Mouse (Mus musculus): Measurements from ENCODE around the gene Grip2. TPM values are rescaled to one million over a fixed set of nuclear protein-coding genes. Genes with fewer than 3 reads are reported as not detected.

The Grip2 gene
- 6.7 and 7.8 TPM in 2 replicates for polyA plus RNA-seq (2014; fragmentation: Nextera tagmentation; extraction: Ambion mirVana)

- H3K27me3 ChIP-seq (ENCODE audit: control insufficient read depth, insufficient read depth, low read length): 0 out of 2 replicates have a peak, but pooled peaks cover 11% of the 10 kb centered on the region
- H3K9ac ChIP-seq (ENCODE audit: low read length): no peak within 1 kb of the TSS
- H3K4me1 ChIP-seq (ENCODE audit: control insufficient read depth in 2 of 2, insufficient read depth in 2 of 2, low read length in 2 of 2): no peaks in the 10 kb centered on the region; a peak in 1 of 4 replicates
- WGBS: 33% methylated on average over 10 of the region's 11 CpGs
- no peak within 1 kb of the TSS for H3K4me3 ChIP-seq (ENCODE audit: control insufficient read depth in 1 of 2, insufficient read depth in 1 of 2, low read depth in 1 of 2, low read length in 2 of 2)
- no peak within 1 kb of the TSS for H3K4me2 ChIP-seq (ENCODE audit: low read length)
- no peaks in the 10 kb centered on the region for H3K36me3 ChIP-seq (ENCODE audit: control insufficient read depth, insufficient read depth, low read length)
- no peaks in the 10 kb centered on the region for H3K9me3 ChIP-seq (ENCODE audit: control insufficient read depth, low read length)
- ATAC-seq (ENCODE audit: insufficient number of reproducible peaks, insufficient read depth, low FRiP score, low read depth): no peak
- H3K27ac ChIP-seq (replicated peaks in 1 of 2; ENCODE audit: control insufficient read depth in 1 of 2, insufficient read depth in 1 of 2, low read depth in 2 of 2, low read length in 2 of 2): no peak within 1 kb of the TSS
Observed at GRCm38 (mm10) chr6:91827016-91827570, at the start of gene Grip2. TSS of gene Grip2 (minus strand) at chr6:91827250.

DNA sequence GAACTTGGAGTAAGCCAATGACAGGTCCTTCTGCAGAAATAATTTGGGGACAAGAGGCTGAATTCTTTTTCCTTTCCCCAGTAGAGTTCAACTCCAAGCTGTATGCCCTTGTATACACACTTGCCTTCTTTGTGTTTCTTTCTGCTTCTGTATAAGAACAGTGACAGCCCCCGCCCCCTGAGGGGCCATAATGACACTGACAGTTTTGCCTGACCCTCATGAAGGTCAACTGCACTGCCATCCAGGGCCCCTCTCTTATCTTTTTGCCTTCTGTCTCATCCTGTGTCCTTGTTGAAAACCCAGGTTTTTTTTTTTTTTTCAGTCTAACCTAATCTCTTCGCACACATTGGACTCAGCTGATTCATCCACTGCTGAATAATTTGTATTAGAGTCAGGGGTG lies 45.7 kb upstream of the Grip2 start:
- 50% methylated on average over 2 of the region's 2 CpGs for WGBS
- no peak overlapping the region for H3K27ac ChIP-seq (replicated peaks in 1 of 2; ENCODE audit: control insufficient read depth in 1 of 2, insufficient read depth in 1 of 2, low read depth in 2 of 2, low read length in 2 of 2)
- ATAC-seq (ENCODE audit: insufficient number of reproducible peaks, insufficient read depth, low FRiP score, low read depth): no peak

DNA sequence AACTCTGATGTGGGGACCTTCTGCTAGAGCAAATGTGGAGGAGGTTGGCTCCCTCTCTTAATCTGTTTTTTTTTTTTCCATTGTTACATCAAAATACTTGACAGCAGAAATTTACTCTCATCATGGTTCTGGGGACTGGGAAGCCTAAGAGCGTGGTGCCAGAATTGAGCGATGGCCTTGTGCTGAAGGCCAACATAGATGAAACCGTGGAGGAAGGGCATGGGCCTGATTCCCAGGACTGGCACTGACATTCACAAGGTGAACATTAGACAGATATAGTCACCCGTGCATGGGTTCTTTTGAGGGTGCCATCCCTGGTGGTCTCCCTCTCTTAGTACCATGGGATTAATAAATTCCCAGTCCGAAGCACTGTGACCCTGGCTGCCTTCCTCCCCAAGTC lies 41.0 kb upstream of the Grip2 start:
- no peaks in the 10 kb centered on the region for H3K9me3 ChIP-seq (ENCODE audit: control insufficient read depth, low read length)
- WGBS: 84% methylated on average over 5 of the region's 5 CpGs

More for the DNA sequence above, 45.7 kb upstream of the Grip2 start:
- no peaks in the 10 kb centered on the region for H3K27me3 ChIP-seq (ENCODE audit: control insufficient read depth, insufficient read depth, low read length)
- H3K36me3 ChIP-seq (ENCODE audit: control insufficient read depth, insufficient read depth, low read length): no peaks in the 10 kb centered on the region
- no peak overlapping the region for H3K4me2 ChIP-seq (ENCODE audit: low read length)
- no peak overlapping the region for H3K9ac ChIP-seq (ENCODE audit: low read length)
- peaks cover 0 to 8% of the 10 kb centered on the region in 2 experiments; a peak in 1 of 4 replicates for H3K4me1 ChIP-seq (ENCODE audit: control insufficient read depth in 2 of 2, insufficient read depth in 2 of 2, low read length in 2 of 2)
- H3K4me3 ChIP-seq (ENCODE audit: control insufficient read depth in 1 of 2, insufficient read depth in 1 of 2, low read depth in 1 of 2, low read length in 2 of 2): no peak overlapping the region
- H3K9me3 ChIP-seq (ENCODE audit: control insufficient read depth, low read length): no peaks in the 10 kb centered on the region

DNA sequence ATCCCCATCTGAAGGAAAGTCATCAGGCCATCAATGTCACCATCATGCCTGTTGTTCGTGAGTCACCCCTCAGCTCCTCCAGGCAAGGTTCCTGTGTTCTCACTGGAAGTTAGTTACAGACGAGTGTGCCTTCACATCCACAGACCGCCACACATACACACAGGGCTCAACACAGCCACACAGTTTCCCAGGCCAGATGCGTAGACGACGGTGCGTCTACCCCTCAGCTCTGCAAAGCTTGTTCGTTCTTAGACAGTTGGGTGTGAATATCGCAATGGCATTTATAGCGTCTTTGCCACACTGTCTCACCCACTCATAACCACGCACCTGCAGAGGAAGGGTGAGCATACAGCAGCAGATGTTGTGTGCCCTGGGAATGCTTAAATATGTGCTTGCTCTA lies 38.6 kb upstream of the Grip2 start:
- no peak for ATAC-seq (ENCODE audit: insufficient number of reproducible peaks, insufficient read depth, low FRiP score, low read depth)
- no peak overlapping the region for H3K27ac ChIP-seq (replicated peaks in 1 of 2; ENCODE audit: control insufficient read depth in 1 of 2, insufficient read depth in 1 of 2, low read depth in 2 of 2, low read length in 2 of 2)
- no peaks in the 10 kb centered on the region for H3K4me1 ChIP-seq (ENCODE audit: control insufficient read depth in 2 of 2, insufficient read depth in 2 of 2, low read length in 2 of 2)
- 82% methylated on average over 11 of the region's 11 CpGs for WGBS
- H3K4me2 ChIP-seq (ENCODE audit: low read length): no peak overlapping the region
- 0 out of 2 replicates have a peak, but pooled peaks cover 5% of the 10 kb centered on the region for H3K9me3 ChIP-seq (ENCODE audit: control insufficient read depth, low read length)
- H3K36me3 ChIP-seq (ENCODE audit: control insufficient read depth, insufficient read depth, low read length): no peaks in the 10 kb centered on the region
- no peaks in the 10 kb centered on the region for H3K27me3 ChIP-seq (ENCODE audit: control insufficient read depth, insufficient read depth, low read length)
- no peak overlapping the region for H3K9ac ChIP-seq (ENCODE audit: low read length)
- H3K4me3 ChIP-seq (ENCODE audit: control insufficient read depth in 1 of 2, insufficient read depth in 1 of 2, low read depth in 1 of 2, low read length in 2 of 2): no peak overlapping the region

More for the DNA sequence above, 41.0 kb upstream of the Grip2 start:
- H3K4me1 ChIP-seq (ENCODE audit: control insufficient read depth in 2 of 2, insufficient read depth in 2 of 2, low read length in 2 of 2): 0 out of 4 replicates have a peak, but pooled peaks cover 0 to 5% of the 10 kb centered on the region in 2 experiments
- H3K4me2 ChIP-seq (ENCODE audit: low read length): no peak overlapping the region
- no peak for ATAC-seq (ENCODE audit: insufficient number of reproducible peaks, insufficient read depth, low FRiP score, low read depth)
- no peaks in the 10 kb centered on the region for H3K27me3 ChIP-seq (ENCODE audit: control insufficient read depth, insufficient read depth, low read length)
- H3K9ac ChIP-seq (ENCODE audit: low read length): no peak overlapping the region
- H3K4me3 ChIP-seq (ENCODE audit: control insufficient read depth in 1 of 2, insufficient read depth in 1 of 2, low read depth in 1 of 2, low read length in 2 of 2): no peak overlapping the region
- no peaks in the 10 kb centered on the region for H3K36me3 ChIP-seq (ENCODE audit: control insufficient read depth, insufficient read depth, low read length)
- H3K27ac ChIP-seq (replicated peaks in 1 of 2; ENCODE audit: control insufficient read depth in 1 of 2, insufficient read depth in 1 of 2, low read depth in 2 of 2, low read length in 2 of 2): no peak overlapping the region

DNA sequence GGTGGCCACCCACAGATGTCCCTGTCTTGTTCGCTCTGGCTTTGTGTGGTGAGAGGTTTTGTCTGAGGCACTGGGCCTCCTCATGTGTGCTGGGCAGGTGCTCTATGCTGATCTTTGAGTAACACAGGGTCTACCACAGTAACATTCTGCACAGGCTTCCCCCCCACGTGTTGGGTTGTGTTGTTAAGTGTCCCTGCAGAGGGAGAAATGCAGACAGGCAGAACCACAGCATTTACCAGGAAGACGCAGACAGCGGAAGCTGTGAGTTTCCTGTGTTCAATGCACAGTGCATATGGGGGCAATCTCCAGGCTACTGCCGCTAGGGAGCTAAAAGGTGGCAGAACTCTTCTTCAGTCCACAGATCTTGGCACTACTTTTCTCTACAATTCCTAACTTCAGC lies 37.5 kb upstream of the Grip2 start:
- Histone ChIP-seq H3K27me3 (ENCODE audit: control insufficient read depth, insufficient read depth, low read length) (no peaks in the 10 kb centered on the region), H3K27ac (replicated peaks in 1 of 2; ENCODE audit: control insufficient read depth in 1 of 2, insufficient read depth in 1 of 2, low read depth in 2 of 2, low read length in 2 of 2) (no peak overlapping the region), H3K36me3 (ENCODE audit: control insufficient read depth, insufficient read depth, low read length) (no peaks in the 10 kb centered on the region), H3K4me3 (ENCODE audit: control insufficient read depth in 1 of 2, insufficient read depth in 1 of 2, low read depth in 1 of 2, low read length in 2 of 2) (no peak overlapping the region), H3K9me3 (ENCODE audit: control insufficient read depth, low read length) (0 out of 2 replicates have a peak, but pooled peaks cover 5% of the 10 kb centered on the region), H3K4me1 (ENCODE audit: control insufficient read depth in 2 of 2, insufficient read depth in 2 of 2, low read length in 2 of 2) (no peaks in the 10 kb centered on the region), H3K4me2 (ENCODE audit: low read length) (no peak overlapping the region), H3K9ac (ENCODE audit: low read length) (no peak overlapping the region)
- no peak for ATAC-seq (ENCODE audit: insufficient number of reproducible peaks, insufficient read depth, low FRiP score, low read depth)
- WGBS: 69% methylated on average over 5 of the region's 5 CpGs

DNA sequence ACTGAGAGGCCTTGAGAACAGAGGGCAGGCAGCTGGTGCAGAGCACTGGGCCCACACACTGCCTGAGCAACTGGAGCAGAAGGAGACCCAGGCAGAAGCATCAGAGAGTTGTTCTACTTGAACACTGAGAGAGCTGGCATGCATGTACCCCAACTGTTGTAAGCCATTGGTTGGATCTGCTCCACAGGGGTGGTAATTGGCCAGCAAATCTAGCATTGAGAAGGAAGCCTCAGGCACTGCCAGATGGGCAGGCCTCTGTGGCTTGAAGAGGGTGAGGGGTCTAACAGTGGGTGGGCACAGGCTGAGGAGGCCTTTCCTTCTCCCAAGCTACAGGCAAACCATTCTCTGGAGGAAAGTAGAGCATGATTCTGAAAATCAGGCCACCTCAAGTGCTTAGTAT lies 35.8 kb upstream of the Grip2 start:
- no peak for ATAC-seq (ENCODE audit: insufficient number of reproducible peaks, insufficient read depth, low FRiP score, low read depth)
- H3K9me3 ChIP-seq (ENCODE audit: control insufficient read depth, low read length): 0 out of 2 replicates have a peak, but pooled peaks cover 5% of the 10 kb centered on the region
- no peak overlapping the region for H3K4me2 ChIP-seq (ENCODE audit: low read length)
- H3K4me1 ChIP-seq (ENCODE audit: control insufficient read depth in 2 of 2, insufficient read depth in 2 of 2, low read length in 2 of 2): no peaks in the 10 kb centered on the region
- H3K4me3 ChIP-seq (ENCODE audit: control insufficient read depth in 1 of 2, insufficient read depth in 1 of 2, low read depth in 1 of 2, low read length in 2 of 2): no peak overlapping the region
- H3K27me3 ChIP-seq (ENCODE audit: control insufficient read depth, insufficient read depth, low read length): no peaks in the 10 kb centered on the region
- H3K27ac ChIP-seq (replicated peaks in 1 of 2; ENCODE audit: control insufficient read depth in 1 of 2, insufficient read depth in 1 of 2, low read depth in 2 of 2, low read length in 2 of 2): no peak overlapping the region
- H3K36me3 ChIP-seq (ENCODE audit: control insufficient read depth, insufficient read depth, low read length): no peaks in the 10 kb centered on the region
- H3K9ac ChIP-seq (ENCODE audit: low read length): no peak overlapping the region

DNA sequence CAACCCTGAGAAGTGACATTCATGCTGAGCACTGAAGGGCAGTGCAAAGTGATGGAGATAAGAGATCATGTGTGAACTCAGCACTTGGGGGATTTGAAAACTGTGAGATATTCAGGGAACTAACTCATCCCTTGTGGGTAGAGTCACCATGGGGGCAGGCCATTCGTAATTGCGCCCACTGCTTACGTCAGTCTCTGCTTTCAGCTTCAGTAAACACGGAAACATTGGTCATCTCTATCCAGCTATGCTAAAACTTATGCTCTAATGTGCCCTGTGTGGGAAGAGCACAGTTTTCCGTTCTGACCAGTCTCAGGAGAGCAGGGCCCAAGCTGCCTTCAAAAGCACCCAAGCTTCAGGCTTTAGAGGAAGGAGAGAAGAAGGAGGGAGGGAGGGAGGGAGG lies 31.3 kb upstream of the Grip2 start:
- Histone ChIP-seq H3K4me3 (ENCODE audit: control insufficient read depth in 1 of 2, insufficient read depth in 1 of 2, low read depth in 1 of 2, low read length in 2 of 2) (no peak overlapping the region), H3K9me3 (ENCODE audit: control insufficient read depth, low read length) (0 out of 2 replicates have a peak, but pooled peaks cover 5% of the 10 kb centered on the region), H3K27ac (replicated peaks in 1 of 2; ENCODE audit: control insufficient read depth in 1 of 2, insufficient read depth in 1 of 2, low read depth in 2 of 2, low read length in 2 of 2) (no peak overlapping the region), H3K27me3 (ENCODE audit: control insufficient read depth, insufficient read depth, low read length) (peaks cover 5% of the 10 kb centered on the region; the same call in 1 of the 2 replicates), H3K9ac (ENCODE audit: low read length) (no peak overlapping the region), H3K4me2 (ENCODE audit: low read length) (no peak overlapping the region), H3K4me1 (ENCODE audit: control insufficient read depth in 2 of 2, insufficient read depth in 2 of 2, low read length in 2 of 2) (no peaks in the 10 kb centered on the region), H3K36me3 (ENCODE audit: control insufficient read depth, insufficient read depth, low read length) (no peaks in the 10 kb centered on the region)
- WGBS: 39% methylated on average over 5 of the region's 5 CpGs
- ATAC-seq (ENCODE audit: insufficient number of reproducible peaks, insufficient read depth, low FRiP score, low read depth): no peak

DNA sequence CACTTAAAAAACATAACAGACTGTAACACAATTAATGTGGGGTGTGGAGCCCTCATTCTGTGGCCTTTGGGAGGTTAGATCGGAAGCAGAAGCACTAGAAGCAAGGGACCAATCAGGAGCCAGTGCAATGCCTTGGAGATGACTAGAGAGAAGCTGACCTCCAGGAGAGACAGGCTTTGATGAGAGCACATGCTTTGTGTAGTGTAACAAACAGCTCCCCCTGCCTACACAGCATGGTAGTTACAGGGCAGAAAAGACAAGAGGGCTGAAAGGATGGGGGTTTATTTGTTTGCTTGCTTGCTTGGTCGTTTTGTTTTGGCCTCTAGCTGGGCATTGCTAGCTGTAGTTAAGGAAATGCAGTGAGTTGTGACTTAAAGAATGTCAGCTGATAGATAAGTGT lies 25.5 kb upstream of the Grip2 start:
- no peak overlapping the region for H3K9ac ChIP-seq (ENCODE audit: low read length)
- no peak overlapping the region for H3K4me2 ChIP-seq (ENCODE audit: low read length)
- H3K9me3 ChIP-seq (ENCODE audit: control insufficient read depth, low read length): no peaks in the 10 kb centered on the region
- peaks cover 5% of the 10 kb centered on the region; the same call in 1 of the 2 replicates for H3K27me3 ChIP-seq (ENCODE audit: control insufficient read depth, insufficient read depth, low read length)
- H3K4me3 ChIP-seq (ENCODE audit: control insufficient read depth in 1 of 2, insufficient read depth in 1 of 2, low read depth in 1 of 2, low read length in 2 of 2): no peak overlapping the region
- no peaks in the 10 kb centered on the region for H3K4me1 ChIP-seq (ENCODE audit: control insufficient read depth in 2 of 2, insufficient read depth in 2 of 2, low read length in 2 of 2)
- no peaks in the 10 kb centered on the region for H3K36me3 ChIP-seq (ENCODE audit: control insufficient read depth, insufficient read depth, low read length)
- no peak for ATAC-seq (ENCODE audit: insufficient number of reproducible peaks, insufficient read depth, low FRiP score, low read depth)
- H3K27ac ChIP-seq (replicated peaks in 1 of 2; ENCODE audit: control insufficient read depth in 1 of 2, insufficient read depth in 1 of 2, low read depth in 2 of 2, low read length in 2 of 2): no peak overlapping the region
- WGBS: 7% methylated on average over 2 of the region's 2 CpGs
